Mouse (Mus musculus) cerebellum, postnatal 4 days (tissue): Measurements from ENCODE around the gene Cacna1e.
A peak's percentile ranks its signal among the peaks of the same experiment; 100 is the strongest.

ENCODE experiments used
- DNase-seq, 2 experiments: peaks; one replicate each; pipeline ENCODE4 v3.0.0; 2022; ENCODE audit warnings: low spot score in 2 of 2, mixed read lengths in 1 of 2

Cacna1e gene

DNA sequence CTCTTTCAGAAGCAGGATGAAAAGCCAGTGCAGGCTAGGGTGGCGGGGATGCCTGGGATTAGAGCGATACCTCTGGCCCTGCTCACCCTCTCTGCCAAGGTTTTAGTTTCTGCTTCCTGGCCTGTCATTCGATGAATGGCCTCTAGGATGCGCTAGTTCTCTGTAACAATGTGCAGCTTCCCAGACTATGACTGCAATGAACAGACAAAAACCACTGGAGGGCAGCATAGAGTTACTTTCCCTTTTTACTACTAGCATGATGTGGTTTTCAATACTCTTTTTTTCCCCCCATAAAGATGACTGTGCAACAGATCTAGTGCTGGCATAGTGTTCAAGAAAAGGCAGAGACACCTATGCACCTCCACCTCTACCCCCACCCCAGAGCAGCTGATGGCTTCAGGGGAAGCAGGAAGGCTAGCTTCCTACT lies 98.0 kb downstream of the Cacna1e start:
- DNase-seq, result peak; percentile 57 to 89

DNA sequence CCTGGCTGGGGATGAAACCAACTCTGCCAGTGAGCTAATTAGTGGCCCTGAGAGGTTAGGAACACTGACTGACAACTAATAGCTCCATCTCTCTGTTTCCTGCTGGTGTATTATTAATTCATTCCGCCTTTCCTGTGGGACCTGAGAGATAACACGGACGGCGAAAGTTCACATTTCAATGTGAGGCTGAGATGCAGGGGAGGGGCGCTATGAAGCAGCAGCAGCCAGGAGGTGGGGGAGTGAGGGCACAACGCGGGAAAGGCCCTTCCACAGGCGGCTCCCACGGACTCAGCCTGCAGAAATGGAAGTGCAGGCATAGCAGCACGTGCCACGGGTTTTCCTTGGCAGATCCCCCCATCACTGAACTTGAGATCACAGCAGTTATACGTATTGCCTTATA lies 99.4 kb downstream of the Cacna1e start:
- no peak for DNase-seq

GRCm38 (mm10) chr1:154783521-154783920 lies 100.8 kb downstream of the Cacna1e start:
- no peak for DNase-seq

DNA sequence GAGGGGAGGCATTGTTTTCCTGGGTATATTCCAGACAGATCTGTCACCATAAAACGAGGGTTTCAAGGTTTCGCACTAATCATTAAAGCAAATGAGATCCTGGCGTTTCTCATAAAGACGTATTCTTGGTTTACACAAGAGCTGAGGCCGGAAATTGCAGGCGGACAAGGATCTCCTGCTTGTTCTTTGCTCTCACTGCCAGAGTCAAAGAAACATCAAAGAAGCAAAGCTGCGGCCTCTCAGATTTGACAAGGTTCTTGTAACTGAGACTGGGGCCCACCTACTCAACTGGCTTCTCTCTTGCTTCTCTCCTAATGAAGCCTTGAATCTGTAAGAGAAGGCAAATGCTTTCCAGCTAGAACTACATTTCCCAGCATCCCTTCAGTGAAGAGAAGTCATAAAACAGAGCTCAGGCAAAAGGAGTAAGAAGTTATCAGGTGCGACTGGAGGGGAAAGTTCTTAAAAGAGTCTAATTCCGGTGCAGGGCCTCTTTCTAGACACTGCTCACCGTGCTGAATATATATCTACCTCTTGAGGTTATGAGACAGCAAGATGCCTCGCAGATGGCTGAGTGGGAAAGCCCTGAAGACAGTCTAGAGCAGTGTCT lies 104.3 kb downstream of the Cacna1e start:
- no peak for DNase-seq

DNA sequence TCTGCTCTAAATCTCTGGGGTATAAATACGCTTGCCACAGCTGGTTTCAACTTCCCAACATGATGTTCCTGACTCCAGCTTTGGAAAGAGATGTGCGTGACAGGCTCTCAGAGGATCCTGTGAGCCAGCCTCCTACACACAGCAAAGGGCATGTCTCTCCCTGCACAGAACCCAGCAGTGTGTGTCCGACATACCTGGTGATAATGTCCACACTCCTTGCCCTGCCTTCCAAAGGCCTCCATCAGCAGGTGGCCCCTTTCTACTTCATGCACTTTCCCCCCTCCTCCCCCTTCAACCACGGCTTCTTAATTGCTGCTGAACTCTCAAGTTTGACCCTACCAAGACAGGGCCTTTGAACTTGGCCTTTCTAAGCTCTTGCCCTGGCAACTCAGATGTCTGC lies 108.0 kb downstream of the Cacna1e start:
- DNase-seq, result no peak

DNA sequence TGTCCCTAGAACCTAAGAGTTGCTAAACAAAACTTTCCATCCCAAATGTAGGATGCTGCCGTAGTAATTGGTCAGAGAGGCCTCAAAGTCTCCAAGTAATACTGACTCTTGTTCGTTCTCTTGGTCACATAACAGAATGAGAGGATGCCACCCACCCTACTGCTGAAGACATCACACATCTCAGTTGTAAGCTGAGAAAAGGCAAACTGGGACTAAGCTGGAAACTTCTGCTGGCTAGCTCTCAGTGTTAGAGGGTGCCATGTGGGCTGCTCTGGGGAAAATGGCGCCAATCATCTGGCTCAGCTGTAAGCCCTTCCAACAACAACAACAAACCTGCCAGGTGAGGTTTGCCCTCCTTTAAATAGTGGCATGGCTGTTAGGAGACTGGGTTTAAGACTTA lies 109.8 kb downstream of the Cacna1e start:
- no peak for DNase-seq

DNA sequence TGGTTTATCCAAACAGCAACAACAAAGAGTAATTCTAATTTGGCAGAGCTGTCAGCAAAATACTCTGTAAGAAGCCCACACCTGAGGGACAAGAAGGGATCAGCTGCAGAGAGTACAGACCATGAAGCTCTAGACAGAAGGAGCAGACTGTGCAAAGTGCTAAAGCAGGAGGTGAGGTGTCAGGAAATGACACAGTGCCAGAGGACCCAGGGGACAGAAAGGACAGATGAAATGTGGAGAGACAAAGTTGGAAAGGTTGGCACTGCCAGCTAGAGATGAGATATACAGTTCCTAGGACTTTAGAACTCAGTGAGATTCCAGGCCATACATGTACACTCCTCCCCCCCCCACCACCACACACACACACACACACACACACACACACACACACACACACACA lies 113.2 kb downstream of the Cacna1e start:
- no peak for DNase-seq

DNA sequence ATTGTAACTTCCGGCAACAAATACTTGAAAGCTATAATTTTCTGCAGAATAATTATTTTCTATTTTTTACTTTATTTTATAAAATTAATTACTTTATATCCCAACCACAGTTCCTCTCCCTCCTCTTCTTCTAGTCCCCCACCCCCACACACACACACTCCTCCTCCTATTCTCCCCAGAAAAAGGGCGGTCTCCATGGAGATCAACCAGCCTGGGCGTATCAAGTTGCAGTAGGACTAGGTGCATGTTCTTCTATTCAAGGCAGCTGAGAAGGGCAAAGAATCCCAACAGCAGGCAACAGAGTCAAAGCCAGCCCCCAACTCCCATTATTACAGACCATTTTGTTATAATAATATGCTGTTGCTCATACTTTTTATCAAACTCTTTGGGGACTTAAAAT lies 113.8 kb downstream of the Cacna1e start:
- no peak for DNase-seq

- DNase-seq, result no peak
These were observed 121.2 kb downstream of the Cacna1e start for GRCm38 (mm10) chr1:154763132-154763531.

GRCm38 (mm10) chr1:154752081-154752480 lies 132.2 kb downstream of the Cacna1e start:
- DNase-seq, result no peak

DNA sequence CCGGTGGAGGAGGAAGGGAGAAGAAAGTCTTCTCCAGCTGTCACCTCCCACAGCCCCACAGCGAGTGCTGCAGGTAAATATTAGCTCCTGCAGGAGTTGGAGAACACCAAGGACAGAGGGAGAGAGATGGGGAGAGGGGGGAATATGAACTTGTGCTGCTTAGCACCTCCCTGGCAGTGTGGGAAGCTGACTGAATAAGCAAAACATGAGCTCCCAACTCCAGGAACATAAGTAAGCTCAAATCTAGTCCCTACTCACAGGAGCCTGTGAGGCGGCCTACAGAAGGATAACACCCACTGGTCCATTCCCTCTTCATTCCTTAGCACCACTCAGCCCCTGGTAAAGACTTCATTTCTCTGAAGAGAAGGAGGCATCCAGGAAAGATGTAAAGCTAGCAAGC lies 135.8 kb downstream of the Cacna1e start:
- DNase-seq, result no peak

GRCm38 (mm10) chr1:154745241-154745640 lies 139.1 kb downstream of the Cacna1e start:
- DNase-seq, result no peak

GRCm38 (mm10) chr1:154730411-154730961 lies 153.8 kb downstream of the Cacna1e start:
- DNase-seq, result no peak

DNA sequence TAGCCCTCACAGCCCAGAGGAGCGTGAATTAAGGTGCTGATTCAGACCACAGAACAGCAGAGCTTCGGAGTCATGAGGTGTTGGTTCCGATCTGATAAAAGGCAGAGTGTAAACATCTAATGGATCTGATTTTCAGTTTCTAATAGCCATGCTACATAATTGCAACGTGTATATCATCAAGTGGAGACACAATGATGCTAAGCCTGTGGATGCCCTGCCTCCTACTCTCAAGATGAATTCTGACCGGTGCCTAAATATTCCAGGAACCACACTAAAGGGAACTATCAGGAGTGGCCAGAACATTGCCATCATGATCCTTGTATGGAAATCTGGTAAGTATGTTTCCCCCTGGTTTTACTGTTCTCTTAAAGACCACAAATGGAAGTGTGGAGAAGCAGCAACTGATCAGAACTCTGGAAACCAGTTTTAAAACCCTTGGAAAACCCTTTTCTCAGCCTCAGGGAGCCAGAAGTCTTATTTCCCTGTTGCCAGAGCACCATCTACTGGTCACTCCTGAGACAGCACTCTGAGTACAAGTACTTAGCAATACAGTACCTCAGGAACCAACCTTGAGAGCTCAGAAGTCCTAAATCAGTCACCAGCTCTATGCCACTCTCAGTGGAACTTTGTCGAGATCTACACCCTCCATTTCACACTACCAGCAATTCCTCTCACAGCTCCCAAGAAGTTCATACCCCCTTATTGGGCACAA lies 154.9 kb downstream of the Cacna1e start:
- DNase-seq, result peak; percentile 62 to 85

DNA sequence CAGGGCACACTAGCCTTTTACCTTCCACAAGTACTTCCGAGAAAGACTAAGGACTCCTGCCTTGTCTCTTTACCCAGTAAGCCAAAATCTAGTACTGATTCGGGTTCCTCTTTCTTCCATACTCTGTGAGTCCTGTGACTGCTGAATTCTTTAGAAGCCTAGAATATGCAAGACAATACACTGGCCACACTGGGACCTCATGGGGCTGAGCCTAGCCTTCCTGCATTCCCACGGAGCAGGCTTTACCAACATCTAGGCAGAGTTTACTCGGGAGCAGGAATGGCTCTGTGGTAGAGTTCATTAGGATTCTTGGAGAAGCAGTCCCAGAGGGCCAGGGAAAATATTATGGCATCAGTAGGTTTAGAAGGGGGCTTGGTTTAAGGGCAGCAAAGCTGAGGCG lies 155.6 kb downstream of the Cacna1e start:
- no peak for DNase-seq

DNA sequence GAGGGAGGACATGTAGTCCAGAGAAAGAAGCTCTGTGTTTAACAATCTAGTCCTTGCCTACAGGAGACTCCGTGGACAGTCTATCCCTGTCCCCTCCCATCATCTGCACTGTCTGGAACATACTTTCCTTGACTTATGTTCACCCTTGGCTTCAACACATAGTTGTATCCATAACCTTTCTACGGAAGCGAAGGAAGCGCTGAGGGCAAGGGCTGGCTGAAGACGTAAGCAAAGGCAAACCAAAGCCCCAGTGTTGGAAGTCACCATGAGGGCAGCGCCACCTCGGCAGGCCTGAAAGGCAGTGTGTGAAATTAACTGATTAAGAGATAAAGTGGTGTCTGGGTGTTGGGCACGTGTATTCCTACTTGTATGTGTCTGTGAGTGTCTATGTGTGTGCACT lies 156.6 kb downstream of the Cacna1e start:
- no peak for DNase-seq

GRCm38 (mm10) chr1:154726361-154727161 lies 157.7 kb downstream of the Cacna1e start:
- DNase-seq, result peak in 1 of 2 experiments; percentile 56

- no peak for DNase-seq
These were observed 158.7 kb downstream of the Cacna1e start for GRCm38 (mm10) chr1:154725356-154726320.

DNA sequence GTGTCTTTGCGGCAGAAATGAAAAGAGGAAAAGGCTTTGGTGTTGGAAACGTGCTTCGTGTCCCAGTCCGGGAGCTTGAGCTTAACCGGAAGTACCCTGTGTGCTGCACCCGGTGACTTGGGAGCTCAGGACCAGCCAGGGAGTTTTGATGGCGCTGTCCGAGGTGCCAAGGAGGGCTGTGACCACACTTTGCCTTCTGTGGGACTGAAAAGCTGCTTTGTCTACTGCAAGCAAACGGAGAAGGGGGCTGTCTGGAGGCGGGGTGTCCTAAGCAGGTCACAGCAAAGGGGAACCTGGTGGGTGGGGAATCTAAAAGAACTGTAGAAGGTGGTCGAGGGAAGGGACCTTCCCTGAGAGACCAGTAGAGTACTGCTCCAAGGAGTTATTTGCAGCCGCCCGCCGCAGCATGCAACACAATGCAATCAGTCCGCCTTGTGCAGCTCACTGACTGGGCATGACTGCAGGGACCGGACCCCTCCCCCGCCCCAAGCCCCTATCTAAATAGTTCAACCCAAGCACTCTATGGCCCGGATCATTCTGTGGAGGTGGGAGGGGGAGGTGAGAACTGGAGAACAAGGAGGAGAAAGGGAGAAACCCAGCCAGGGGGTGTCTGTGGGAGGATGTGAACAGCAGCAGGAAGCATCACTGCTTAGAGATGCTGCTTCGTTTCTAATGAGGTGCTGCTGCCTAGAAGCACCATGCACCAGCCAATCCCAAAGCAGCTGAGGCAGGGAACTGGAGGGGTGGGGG lies 160.6 kb downstream of the Cacna1e start:
- DNase-seq, result no peak

- no peak for DNase-seq
These were observed 161.2 kb downstream of the Cacna1e start for GRCm38 (mm10) chr1:154723078-154723477.

- DNase-seq, result no peak
These were observed 168.7 kb downstream of the Cacna1e start for GRCm38 (mm10) chr1:154715596-154715995.
